Mouse (Mus musculus): Measurements from ENCODE around the gene Cic. TPM values are rescaled to one million over a fixed set of nuclear protein-coding genes. Genes with fewer than 3 reads are reported as not detected.

The Cic gene
- polyA plus RNA-seq, 1 experiment: 292 TPM

DNA sequence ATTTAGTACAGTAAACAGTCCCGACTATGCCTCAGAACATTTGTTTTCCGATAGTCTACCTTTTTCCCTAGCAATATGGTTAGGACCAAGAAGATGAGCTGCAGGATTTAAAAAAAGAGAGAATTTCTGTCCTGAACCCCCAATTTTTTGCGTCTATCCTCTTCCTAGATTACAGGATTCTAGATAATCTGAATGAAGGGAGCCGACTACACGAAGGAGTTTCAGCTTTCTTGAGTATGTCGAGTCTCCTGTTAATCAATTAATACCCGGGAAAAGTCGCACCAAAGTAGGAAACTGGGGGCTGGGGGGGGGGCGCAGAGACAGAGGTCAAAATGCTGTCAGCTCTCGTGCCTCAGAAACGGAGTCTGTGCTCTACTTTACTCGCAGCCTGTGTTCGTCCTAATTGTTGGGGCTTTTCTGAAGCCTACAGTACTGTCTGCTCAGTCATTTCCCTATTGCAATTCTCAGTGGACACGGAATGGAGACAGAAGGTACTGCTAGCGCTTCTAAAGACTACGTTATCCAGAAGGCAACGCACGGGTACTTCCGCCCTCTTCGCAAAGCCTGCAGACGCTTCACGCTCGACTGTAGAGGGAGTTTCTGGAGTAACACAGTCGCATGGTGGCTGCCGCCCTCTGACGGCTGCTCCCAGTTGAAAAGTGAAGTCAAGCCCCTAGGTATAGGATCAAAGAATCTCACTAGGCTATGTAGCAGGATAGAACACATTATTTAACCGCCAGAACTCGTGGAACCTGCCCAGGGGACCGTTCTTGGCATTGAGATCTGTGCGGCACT, 28.5 kb upstream of the Cic start:
- 2% methylated on average over 30 of the region's 30 CpGs for WGBS
- peaks cover 2% of the 10 kb centered on the region; the same call in 1 of the 2 replicates for H3K4me1 ChIP-seq (ENCODE audit: control insufficient read depth, insufficient read depth, low read length)
- TF ChIP-seq CTCF (IDR thresholded peaks at IDR 0.05; ENCODE audit: control insufficient read depth, insufficient read depth, low read length) (peak; percentile 73), POLR2A (IDR thresholded peaks at IDR 0.05; ENCODE audit: borderline replicate concordance, control insufficient read depth, low read depth, low read length) (peak; percentile 26; the same call in 1 of the 2 replicates)
- H3K27ac ChIP-seq (ENCODE audit: control insufficient read depth, insufficient read depth, low read depth, low read length, poor library complexity): peak overlapping the region; percentile 79
- H3K4me3 ChIP-seq (replicated peaks; ENCODE audit: control insufficient read depth, low read depth, low read length): peak overlapping the region; percentile 43

DNA sequence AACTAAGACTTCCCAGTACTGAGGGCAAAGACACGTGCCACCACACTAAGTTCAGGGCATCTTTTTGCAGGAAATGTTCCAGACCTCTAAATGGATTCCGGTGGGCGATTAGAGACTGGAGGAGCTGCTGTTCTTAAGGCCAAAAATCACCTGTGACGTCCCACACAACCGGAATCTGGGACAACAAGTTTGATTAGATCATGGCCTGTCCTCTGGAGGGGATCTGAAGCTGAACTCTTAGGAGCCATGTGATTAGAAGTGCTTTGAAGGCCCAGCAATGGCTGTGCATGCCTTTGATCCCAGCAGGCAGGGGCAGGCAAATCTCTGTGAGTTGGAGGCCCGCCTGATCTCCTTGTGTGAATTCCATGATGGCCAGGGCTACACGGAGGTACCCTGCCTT, 26.9 kb upstream of the Cic start:
- no peak overlapping the region for H3K27ac ChIP-seq (ENCODE audit: control insufficient read depth, insufficient read depth, low read depth, low read length, poor library complexity)
- TF ChIP-seq POLR2A (IDR thresholded peaks at IDR 0.05; ENCODE audit: borderline replicate concordance, control insufficient read depth, low read depth, low read length) (no peak), CTCF (IDR thresholded peaks at IDR 0.05; ENCODE audit: control insufficient read depth, insufficient read depth, low read length) (no peak)
- 83% methylated on average over 7 of the region's 7 CpGs for WGBS
- H3K4me3 ChIP-seq (replicated peaks; ENCODE audit: control insufficient read depth, low read depth, low read length): no peak overlapping the region
- peaks cover 2% of the 10 kb centered on the region; the same call in 1 of the 2 replicates for H3K4me1 ChIP-seq (ENCODE audit: control insufficient read depth, insufficient read depth, low read length)

DNA sequence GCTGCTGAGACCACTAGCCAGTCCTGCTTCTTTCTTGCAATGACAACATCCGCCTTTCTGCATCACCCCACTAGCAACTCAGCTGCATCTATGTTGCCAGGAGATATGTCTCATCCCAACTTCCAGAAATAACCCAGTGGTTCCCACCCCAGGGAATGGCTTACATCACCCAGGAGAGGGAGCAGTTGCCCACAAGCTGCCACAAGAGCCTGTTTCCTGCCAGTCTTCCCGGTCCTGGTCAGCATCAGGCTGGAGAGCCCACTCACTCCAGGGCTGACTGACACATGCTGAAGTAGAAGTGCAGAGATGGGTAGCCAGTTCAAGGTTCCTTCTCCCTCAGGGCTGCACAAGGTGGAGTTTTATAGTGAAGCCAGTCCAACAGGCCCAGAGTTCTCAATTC, 26.4 kb upstream of the Cic start:
- no peak overlapping the region for H3K27ac ChIP-seq (ENCODE audit: control insufficient read depth, insufficient read depth, low read depth, low read length, poor library complexity)
- peaks cover 2% of the 10 kb centered on the region; the same call in 1 of the 2 replicates for H3K4me1 ChIP-seq (ENCODE audit: control insufficient read depth, insufficient read depth, low read length)
- 50% methylated on average over 2 of the region's 2 CpGs for WGBS
- no peak overlapping the region for H3K4me3 ChIP-seq (replicated peaks; ENCODE audit: control insufficient read depth, low read depth, low read length)
- TF ChIP-seq POLR2A (IDR thresholded peaks at IDR 0.05; ENCODE audit: borderline replicate concordance, control insufficient read depth, low read depth, low read length) (no peak), CTCF (IDR thresholded peaks at IDR 0.05; ENCODE audit: control insufficient read depth, insufficient read depth, low read length) (no peak)

DNA sequence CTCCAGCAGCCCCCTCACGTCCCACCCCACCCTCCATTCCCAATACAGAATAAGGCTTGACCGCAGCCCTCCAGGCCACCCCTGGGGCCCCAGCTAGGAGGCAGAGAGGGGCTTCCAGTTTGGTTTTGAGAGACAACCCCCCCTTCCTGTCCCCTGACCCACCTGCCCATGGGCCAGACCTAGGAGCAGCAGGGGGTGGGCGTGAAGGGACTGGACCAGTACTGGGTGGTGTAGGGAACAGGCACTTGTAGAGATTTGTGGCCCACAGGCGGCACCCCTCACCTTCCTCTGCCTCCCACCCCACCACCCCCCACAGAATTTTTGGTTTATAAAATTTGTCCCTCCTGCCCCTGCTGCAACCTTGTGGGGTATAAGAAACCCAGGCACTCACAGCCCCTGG, 24.1 kb upstream of the Cic start:
- Histone ChIP-seq H3K4me1 (ENCODE audit: control insufficient read depth, insufficient read depth, low read length) (no peaks in the 10 kb centered on the region; the same call in 1 of the 2 replicates), H3K27ac (ENCODE audit: control insufficient read depth, insufficient read depth, low read depth, low read length, poor library complexity) (no peak overlapping the region), H3K4me3 (replicated peaks; ENCODE audit: control insufficient read depth, low read depth, low read length) (no peak overlapping the region)
- no peak for TF ChIP-seq POLR2A (IDR thresholded peaks at IDR 0.05; ENCODE audit: borderline replicate concordance, control insufficient read depth, low read depth, low read length)
- no peak for TF ChIP-seq CTCF (IDR thresholded peaks at IDR 0.05; ENCODE audit: control insufficient read depth, insufficient read depth, low read length)
- 89% methylated on average over 4 of the region's 4 CpGs for WGBS

DNA sequence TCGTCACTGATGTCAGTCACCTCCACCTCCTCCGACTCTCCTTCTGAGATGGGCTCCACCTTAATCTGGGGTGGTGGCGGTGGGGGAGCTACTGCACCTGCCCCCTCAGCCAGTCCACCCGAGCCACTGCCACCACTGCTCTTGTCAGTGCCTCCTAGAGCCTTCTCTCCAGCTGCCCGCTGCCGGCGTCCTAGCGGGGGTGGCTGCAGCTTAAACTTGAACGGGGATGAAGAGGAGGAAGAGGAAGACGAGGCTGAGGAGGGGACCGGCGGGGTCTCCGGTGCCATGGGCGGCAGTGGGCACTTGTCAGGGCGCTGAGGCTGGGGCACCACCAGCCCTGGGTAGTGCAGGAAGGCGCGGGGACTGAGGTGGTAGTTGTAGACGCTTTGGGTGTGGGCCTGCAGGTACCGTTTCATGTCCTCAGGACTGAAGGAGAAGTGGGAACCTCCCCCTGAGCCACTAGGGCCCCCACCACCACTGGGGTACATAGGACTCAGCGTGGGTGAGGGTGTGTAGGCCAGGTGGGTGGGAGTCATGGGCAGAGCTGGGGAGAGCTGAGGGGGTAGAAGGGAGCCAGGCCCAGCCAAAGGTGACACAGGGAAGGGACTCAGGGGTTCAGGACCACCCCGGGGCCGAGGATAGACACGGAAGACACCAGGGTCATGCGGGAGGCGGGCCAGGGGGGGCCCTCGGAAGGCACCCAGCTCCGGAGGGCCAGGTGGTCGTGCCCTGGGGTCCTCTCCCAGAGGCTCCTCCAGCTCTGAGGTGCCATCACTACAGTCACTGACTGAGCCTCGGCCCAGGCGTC, 22.7 kb upstream of the Cic start:
- H3K4me1 ChIP-seq (ENCODE audit: control insufficient read depth, insufficient read depth, low read length): no peaks in the 10 kb centered on the region; the same call in 1 of the 2 replicates
- no peak for TF ChIP-seq POLR2A (IDR thresholded peaks at IDR 0.05; ENCODE audit: borderline replicate concordance, control insufficient read depth, low read depth, low read length)
- TF ChIP-seq CTCF (IDR thresholded peaks at IDR 0.05; ENCODE audit: control insufficient read depth, insufficient read depth, low read length): no peak
- H3K4me3 ChIP-seq (replicated peaks; ENCODE audit: control insufficient read depth, low read depth, low read length): no peak overlapping the region
- H3K27ac ChIP-seq (ENCODE audit: control insufficient read depth, insufficient read depth, low read depth, low read length, poor library complexity): no peak overlapping the region; the same call in 1 of the 2 replicates
- 89% methylated on average over 30 of the region's 30 CpGs for WGBS

DNA sequence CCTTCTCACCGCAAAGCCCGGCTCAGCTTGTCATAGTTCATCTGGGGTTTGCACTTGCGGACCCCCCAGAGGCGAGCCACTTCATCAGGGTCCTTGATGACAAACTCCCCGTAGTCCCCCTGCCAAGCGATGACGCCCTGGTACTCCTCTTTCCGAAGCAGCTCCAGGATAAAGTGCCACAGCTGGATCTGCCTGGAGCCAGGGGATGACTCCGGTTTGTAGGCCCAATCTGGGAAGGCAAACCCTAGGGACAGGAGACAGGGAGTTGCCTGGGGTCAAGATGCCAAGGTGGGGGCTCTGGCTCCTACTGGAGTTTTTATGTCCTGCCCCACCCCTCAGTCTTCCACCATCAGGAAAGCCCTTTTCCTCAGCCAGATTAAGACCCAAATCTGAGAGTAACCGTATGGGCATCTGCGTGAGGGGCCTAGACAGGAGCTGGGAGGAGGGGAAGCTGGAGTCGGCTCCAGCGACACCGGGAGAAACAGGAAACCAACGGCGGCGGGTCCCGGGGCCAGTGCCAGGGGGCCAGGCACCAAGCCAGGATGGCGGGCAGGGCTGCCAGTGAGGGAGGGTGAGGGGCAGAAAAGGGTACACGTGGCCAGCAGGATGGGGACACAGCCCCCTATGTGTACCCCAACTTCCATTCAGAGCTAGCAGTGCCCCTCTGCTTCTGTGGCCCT, 21.3 kb upstream of the Cic start:
- Histone ChIP-seq H3K27ac (ENCODE audit: control insufficient read depth, insufficient read depth, low read depth, low read length, poor library complexity) (no peak overlapping the region; the same call in 1 of the 2 replicates), H3K4me3 (replicated peaks; ENCODE audit: control insufficient read depth, low read depth, low read length) (no peak overlapping the region), H3K4me1 (ENCODE audit: control insufficient read depth, insufficient read depth, low read length) (no peaks in the 10 kb centered on the region; the same call in 1 of the 2 replicates)
- WGBS: 43% methylated on average over 20 of the region's 20 CpGs
- TF ChIP-seq CTCF (IDR thresholded peaks at IDR 0.05; ENCODE audit: control insufficient read depth, insufficient read depth, low read length): no peak
- no peak for TF ChIP-seq POLR2A (IDR thresholded peaks at IDR 0.05; ENCODE audit: borderline replicate concordance, control insufficient read depth, low read depth, low read length)

DNA sequence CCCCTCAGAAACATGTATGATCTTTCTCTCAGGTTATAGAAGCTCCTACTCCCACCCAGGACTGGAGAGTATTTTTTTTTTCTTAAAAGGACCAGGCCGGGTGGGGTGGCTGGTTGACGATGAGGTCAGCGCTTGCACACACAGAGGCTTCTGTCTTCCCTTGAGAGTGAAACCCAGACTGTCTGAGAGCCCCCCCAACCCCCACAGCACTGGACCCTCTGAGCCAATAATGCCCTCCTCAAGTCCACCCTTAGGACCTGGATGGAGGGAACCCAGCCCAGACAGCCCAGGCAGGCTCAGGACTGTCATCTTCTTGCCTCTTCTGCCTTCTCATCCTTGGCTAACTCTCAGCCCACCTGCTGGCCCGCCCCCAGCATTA, 20.8 kb upstream of the Cic start:
- Histone ChIP-seq H3K4me1 (ENCODE audit: control insufficient read depth, insufficient read depth, low read length) (no peaks in the 10 kb centered on the region; the same call in 1 of the 2 replicates), H3K27ac (ENCODE audit: control insufficient read depth, insufficient read depth, low read depth, low read length, poor library complexity) (no peak overlapping the region; the same call in 1 of the 2 replicates)

DNA sequence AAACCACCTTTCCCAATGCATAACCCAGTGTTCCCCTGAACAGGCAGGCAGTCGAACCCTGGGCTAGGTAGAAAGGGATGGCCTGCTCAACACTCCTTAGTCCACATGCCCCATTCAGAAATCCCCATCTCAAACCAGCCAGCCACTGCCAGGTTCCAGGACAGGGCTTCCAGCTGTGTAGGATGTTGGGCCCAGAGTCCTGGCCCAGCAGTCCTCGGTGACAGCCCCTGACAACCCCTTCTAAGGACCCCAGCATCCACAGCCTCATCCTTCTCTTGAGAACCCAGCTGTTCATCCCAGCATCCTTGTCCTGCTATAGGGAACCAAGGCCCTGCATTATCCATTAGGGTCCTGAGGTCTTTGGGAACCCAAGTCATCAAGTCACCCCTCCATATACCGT, 20.0 kb upstream of the Cic start:
- no peak overlapping the region for H3K4me3 ChIP-seq (replicated peaks; ENCODE audit: control insufficient read depth, low read depth, low read length)
- no peak for TF ChIP-seq POLR2A (IDR thresholded peaks at IDR 0.05; ENCODE audit: borderline replicate concordance, control insufficient read depth, low read depth, low read length)
- no peak for TF ChIP-seq CTCF (IDR thresholded peaks at IDR 0.05; ENCODE audit: control insufficient read depth, insufficient read depth, low read length)
- 21% methylated on average over 3 of the region's 3 CpGs for WGBS
- no peaks in the 10 kb centered on the region; the same call in 1 of the 2 replicates for H3K4me1 ChIP-seq (ENCODE audit: control insufficient read depth, insufficient read depth, low read length)
- H3K27ac ChIP-seq (ENCODE audit: control insufficient read depth, insufficient read depth, low read depth, low read length, poor library complexity): no peak overlapping the region

More for the DNA sequence above, 20.8 kb upstream of the Cic start:
- no peak for TF ChIP-seq POLR2A (IDR thresholded peaks at IDR 0.05; ENCODE audit: borderline replicate concordance, control insufficient read depth, low read depth, low read length)
- 16% methylated on average over 4 of the region's 4 CpGs for whole genome bisulfite sequencing
- no peak overlapping the region for H3K4me3 ChIP-seq (replicated peaks; ENCODE audit: control insufficient read depth, low read depth, low read length)
